Mouse (Mus musculus) liver, adult 2 months (tissue): ENCODE measurements at regions not wholly inside any gene's neighbourhood (a gene's known extent, or its start where the extent isn't known, plus 50 kb on each side); places are given as distances from the start of the nearest gene placed in this dataset.

Experiments used
- CTCF ChIP-seq: fragments of 200-500 bp; IDR thresholded peaks from 2 replicates; pipeline ENCODE4 v1.5.1; 2011; ENCODE audit warnings: low read depth, low read length, control low read depth
- POLR2A ChIP-seq: fragments of 200-500 bp; IDR thresholded peaks from 2 replicates; pipeline ENCODE4 v1.6.1; 2011; ENCODE audit warnings: low read length, control low read depth; ENCODE audit not compliant: insufficient read depth; ENCODE audit errors: extremely low read depth

- TF ChIP-seq CTCF = no peak
- TF ChIP-seq POLR2A = no peak
Measured at GRCm38 (mm10) chr2:166400304-166400703, 244.8 kb upstream of the Sulf2 start.
